In genomic region chr16:34236898-34237611, GRCm38 (mm10) we compare ENCODE assay signal across 11 mouse cellular contexts.
DNase-seq lines count a peak whose midpoint lies in the region; ATAC-seq and TF ChIP-seq lines count a peak whose summit lies in the region.
"Had no signal": no experiment of that assay in that cellular context is flagged by ENCODE, and none has a peak within 500 bp of the region (broad histone marks: within the 10 kb centered on the region; RNA-seq: fewer than 3 reads in every experiment).

No protein-coding gene starts in this region.

- no peak overlapping the region for H3K4me2 ChIP-seq in heart, embryonic 15.5 days
- no peak overlapping the region for H3K4me2 ChIP-seq in hindbrain, postnatal 0 days (ENCODE audit: low read depth, low read length)
- H3K4me2 ChIP-seq in forebrain, embryonic 15.5 days (replicated peaks): no peak overlapping the region
- H3K4me2 ChIP-seq: intestine, embryonic 15.5 days had no signal

- no peak for ATAC-seq in heart, embryonic 15.5 days (replicated peaks; ENCODE audit: insufficient number of reproducible peaks, insufficient read depth, low FRiP score, low read depth)
- no peak for ATAC-seq in hindbrain, postnatal 0 days
- no peak for ATAC-seq in forebrain, embryonic 15.5 days (replicated peaks)
- ATAC-seq: intestine, embryonic 15.5 days had no signal

- peak overlapping the region; percentile 49 for H3K27ac ChIP-seq in heart, embryonic 15.5 days
- no peak overlapping the region for H3K27ac ChIP-seq in hindbrain, postnatal 0 days
- H3K27ac ChIP-seq in forebrain, embryonic 15.5 days (replicated peaks): no peak overlapping the region
- H3K27ac ChIP-seq: intestine, embryonic 15.5 days had no signal

- WGBS in heart, embryonic 15.5 days: 50% methylated on average over 12 of the region's 12 CpGs
- 73% methylated on average over 12 of the region's 12 CpGs for WGBS in hindbrain, postnatal 0 days
- WGBS in forebrain, embryonic 15.5 days: 73% methylated on average over 12 of the region's 12 CpGs

- H3K9me3 ChIP-seq in heart, embryonic 15.5 days (replicated peaks): no peaks in the 10 kb centered on the region
- no peaks in the 10 kb centered on the region for H3K9me3 ChIP-seq in hindbrain, postnatal 0 days (ENCODE audit: low read length)
- H3K9me3 ChIP-seq in forebrain, embryonic 15.5 days: no peaks in the 10 kb centered on the region
- H3K9me3 ChIP-seq: intestine, embryonic 15.5 days had no signal

- H3K9ac ChIP-seq in heart, embryonic 15.5 days: no peak overlapping the region
- H3K9ac ChIP-seq in hindbrain, postnatal 0 days (replicated peaks; ENCODE audit: low read length): no peak overlapping the region
- H3K9ac ChIP-seq in forebrain, embryonic 15.5 days (replicated peaks): no peak overlapping the region
- H3K9ac ChIP-seq: intestine, embryonic 15.5 days had no signal

- H3K4me3 ChIP-seq in heart, embryonic 15.5 days: no peak overlapping the region
- H3K4me3 ChIP-seq in hindbrain, postnatal 0 days (ENCODE audit: low read length): no peak overlapping the region
- H3K4me3 ChIP-seq in forebrain, embryonic 15.5 days: no peak overlapping the region
- H3K4me3 ChIP-seq: erythroblast, embryonic 14.5 days; intestine, embryonic 15.5 days had no signal

- H3K27me3 ChIP-seq in heart, embryonic 15.5 days: no peaks in the 10 kb centered on the region
- H3K27me3 ChIP-seq in hindbrain, postnatal 0 days (ENCODE audit: insufficient read depth, low read length): no peaks in the 10 kb centered on the region
- no peaks in the 10 kb centered on the region for H3K27me3 ChIP-seq in forebrain, embryonic 15.5 days
- H3K27me3 ChIP-seq: intestine, embryonic 15.5 days had no signal

- peak; percentile 67 to 88 for DNase-seq in layer of hippocampus, adult 18-20 months (ENCODE audit: low spot score in 2 of 2)
- no peak for DNase-seq in layer of hippocampus, postnatal 10 days (ENCODE audit: low spot score in 2 of 2)
- peak; percentile 60 for DNase-seq in cerebellum, adult 11-12 months
- peak; percentile 80 to 86 for DNase-seq in right cerebral cortex, postnatal 10 days (ENCODE audit: low spot score in 2 of 2)
- DNase-seq in hindbrain, postnatal 0 days (ENCODE audit: low spot score): no peak
- DNase-seq in adrenal gland, postnatal 4 days (ENCODE audit: low spot score in 2 of 2): no peak
- DNase-seq: liver had no signal

- no peak for TF ChIP-seq CTCF in hindbrain, postnatal 0 days (IDR thresholded peaks at IDR 0.05; ENCODE audit: low read depth)

- peaks cover 49% of the 10 kb centered on the region for H3K36me3 ChIP-seq in heart, embryonic 15.5 days
- no peaks in the 10 kb centered on the region for H3K36me3 ChIP-seq in hindbrain, postnatal 0 days (ENCODE audit: insufficient read depth, low read length)
- peaks cover 19% of the 10 kb centered on the region; the same call in 1 of the 2 replicates for H3K36me3 ChIP-seq in forebrain, embryonic 15.5 days

- H3K4me1 ChIP-seq in heart, embryonic 15.5 days (replicated peaks): peaks cover 24% of the 10 kb centered on the region
- H3K4me1 ChIP-seq in hindbrain, postnatal 0 days (ENCODE audit: insufficient read depth, low read length): no peaks in the 10 kb centered on the region
- 0 out of 2 replicates have a peak, but pooled peaks cover 4% of the 10 kb centered on the region for H3K4me1 ChIP-seq in forebrain, embryonic 15.5 days
- H3K4me1 ChIP-seq: intestine, embryonic 15.5 days had no signal

Comparison
In these comparisons a context has a peak if more than half of its experiments do, and no peak if none do; other contexts are left out.
1. DNase-seq: peak in layer of hippocampus, adult 18-20 months (2 of 2), cerebellum, adult 11-12 months (single experiment) and right cerebral cortex, postnatal 10 days (2 of 2); none in layer of hippocampus, postnatal 10 days (0 of 2), hindbrain, postnatal 0 days (single experiment) and adrenal gland, postnatal 4 days (0 of 2).